Mouse (Mus musculus) neutrophil, adult 5-6 weeks (primary cell): Measurements from ENCODE around the gene Mindy4. TPM values are rescaled to one million over a fixed set of nuclear protein-coding genes. Genes with fewer than 3 reads are reported as not detected.
"Not testable (repeated sequence)": the region's sequence is repeated elsewhere in the genome, so short reads cannot be mapped to it uniquely, and the experiment has no call there.

ENCODE experiments used
- ATAC-seq: fragments of 151-379, 151-347 bp; 2 replicates; pipeline ENCODE4 v1.8.0; 2017; ENCODE audit warnings: mild to moderate bottlenecking, moderate TSS enrichment; ENCODE audit not compliant: insufficient number of reproducible peaks, poor library complexity, low FRiP score, severe bottlenecking; ENCODE audit errors: extremely low read depth
- total RNA-seq: library from RNA; stranded (forward); fragments of 200-1000 nt; gene quantifications from 2 replicates; pipeline ENCODE4 v1.2.3, GENCODE M21; 2017

Gene Mindy4
- not detected in 2 replicates for total RNA-seq

GRCm38 (mm10) chr6:55202913-55203910 lies at the start of gene Mindy4:
Gene Mindy4 (plus strand): TSS chr6:55203383.
- no peak for ATAC-seq

- no peak for ATAC-seq
Observed at GRCm38 (mm10) chr6:55159256-55159655, 43.9 kb upstream of the Mindy4 start.

DNA sequence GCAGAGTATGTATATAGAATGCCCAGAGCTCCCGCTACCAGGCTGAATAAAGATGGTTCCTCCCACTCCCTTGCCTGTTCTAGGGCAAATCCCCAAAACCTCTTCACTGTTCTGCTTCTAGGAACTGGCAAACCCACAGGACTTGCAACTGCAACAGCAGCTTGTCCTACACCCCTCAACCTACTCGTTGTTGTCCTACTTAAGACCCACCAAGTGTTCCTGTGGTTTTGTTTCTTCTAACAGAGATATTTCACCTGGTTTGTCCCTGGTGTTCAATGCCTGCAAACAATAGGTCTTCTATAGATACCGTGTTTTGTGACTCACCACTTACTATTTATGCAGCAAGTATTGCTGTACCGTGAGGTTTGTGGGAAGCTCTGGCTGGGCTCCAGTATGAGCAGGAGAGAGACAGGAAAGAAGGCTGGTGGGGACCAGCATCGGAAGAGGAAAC lies 41.8 kb upstream of the Mindy4 start:
- no peak for ATAC-seq

- no peak for ATAC-seq
Observed at GRCm38 (mm10) chr6:55163046-55163584, 40.1 kb upstream of the Mindy4 start.

- ATAC-seq = peak; percentile 57; the same call in 1 of the 2 replicates
Observed at GRCm38 (mm10) chr6:55166777-55167463, 36.3 kb upstream of the Mindy4 start.

DNA sequence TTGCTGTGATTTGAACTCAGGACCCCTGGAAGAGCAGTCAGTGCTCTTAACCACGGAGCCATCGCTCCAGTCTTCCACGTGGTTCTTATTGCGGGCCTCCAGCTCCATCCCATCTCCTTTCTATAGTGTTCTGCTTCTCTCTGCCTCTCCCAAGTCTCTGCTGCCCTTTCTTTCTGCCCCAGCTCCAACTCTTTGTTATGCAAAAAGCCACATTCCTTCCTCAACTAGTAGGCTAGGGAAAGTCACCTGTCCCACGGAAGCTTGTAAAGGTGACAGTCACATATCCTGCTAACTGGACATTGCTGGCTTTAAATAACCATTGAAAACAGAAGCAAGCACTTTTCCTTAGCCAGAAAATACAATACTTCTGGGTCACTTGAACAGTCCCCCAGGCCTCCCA lies 33.4 kb upstream of the Mindy4 start:
- ATAC-seq = no peak

- no peak for ATAC-seq
Observed at GRCm38 (mm10) chr6:55171638-55172037, 31.5 kb upstream of the Mindy4 start.

DNA sequence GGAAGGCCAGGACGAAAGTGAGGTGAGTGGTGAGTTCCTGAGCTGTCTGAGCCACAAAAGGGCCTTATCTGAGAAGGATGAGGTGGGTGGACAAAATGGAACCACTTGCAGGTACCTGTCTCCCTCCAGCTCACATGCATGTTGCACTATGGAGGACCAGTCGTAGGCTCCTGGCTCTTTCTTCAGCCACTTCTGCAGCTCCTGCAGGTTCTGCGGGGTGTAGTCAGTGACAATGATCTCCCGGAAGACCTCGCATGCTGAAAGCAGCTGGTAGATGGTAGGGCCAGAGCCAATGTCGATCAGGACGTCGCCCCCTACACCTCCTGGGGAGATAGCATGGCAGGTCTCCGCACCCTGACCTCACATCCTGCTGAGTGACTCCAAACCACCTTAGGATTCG lies 30.0 kb upstream of the Mindy4 start:
- ATAC-seq = no peak

DNA sequence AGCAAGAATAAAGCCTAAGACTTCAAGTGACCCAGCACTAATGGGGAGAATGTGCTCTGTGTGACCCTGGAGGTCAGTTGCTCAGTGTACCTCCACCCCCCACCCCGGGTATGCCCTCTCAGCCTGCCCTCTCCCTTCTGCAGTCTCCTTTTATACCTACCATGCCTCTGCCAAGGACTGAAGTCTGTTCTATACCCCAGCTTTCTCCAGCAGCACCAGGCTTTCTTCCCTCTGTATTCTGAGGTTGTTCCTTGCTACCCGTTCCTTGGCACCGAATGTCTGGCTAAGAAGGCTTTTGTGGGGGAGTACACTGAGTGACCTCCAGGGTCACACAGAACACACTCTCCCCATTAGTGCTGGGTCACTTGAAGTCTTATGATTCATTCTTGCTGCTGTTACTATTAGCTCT lies 29.2 kb upstream of the Mindy4 start:
- no peak for ATAC-seq

GRCm38 (mm10) chr6:55174741-55175181 lies 28.4 kb upstream of the Mindy4 start, which contains the start of gene Inmt:
Gene Inmt (minus strand): TSS chr6:55175043.
- no peak for ATAC-seq

DNA sequence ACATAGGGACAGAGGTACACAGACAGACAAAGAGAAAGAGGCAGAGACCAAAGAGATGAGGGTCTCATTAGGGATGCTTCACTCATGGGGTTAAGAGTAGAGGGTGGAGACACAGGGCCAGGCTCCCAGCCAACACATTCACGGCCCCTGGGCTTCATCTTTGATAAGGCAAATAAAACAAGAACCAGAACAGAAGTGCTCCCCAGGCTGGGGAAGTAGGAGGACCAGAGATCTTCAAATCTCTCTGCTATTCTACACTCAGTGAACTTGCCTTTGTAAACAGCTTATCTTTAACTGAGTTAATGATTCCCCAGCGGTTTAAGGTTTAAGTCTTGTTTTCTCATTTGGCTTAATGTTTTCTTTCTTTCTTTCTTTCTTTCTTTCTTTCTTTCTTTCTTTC lies 27.7 kb upstream of the Mindy4 start:
- ATAC-seq = no peak

GRCm38 (mm10) chr6:55175892-55176291 lies 27.3 kb upstream of the Mindy4 start:
- no peak for ATAC-seq

GRCm38 (mm10) chr6:55177060-55177732 lies 26.0 kb upstream of the Mindy4 start:
- no peak for ATAC-seq

DNA sequence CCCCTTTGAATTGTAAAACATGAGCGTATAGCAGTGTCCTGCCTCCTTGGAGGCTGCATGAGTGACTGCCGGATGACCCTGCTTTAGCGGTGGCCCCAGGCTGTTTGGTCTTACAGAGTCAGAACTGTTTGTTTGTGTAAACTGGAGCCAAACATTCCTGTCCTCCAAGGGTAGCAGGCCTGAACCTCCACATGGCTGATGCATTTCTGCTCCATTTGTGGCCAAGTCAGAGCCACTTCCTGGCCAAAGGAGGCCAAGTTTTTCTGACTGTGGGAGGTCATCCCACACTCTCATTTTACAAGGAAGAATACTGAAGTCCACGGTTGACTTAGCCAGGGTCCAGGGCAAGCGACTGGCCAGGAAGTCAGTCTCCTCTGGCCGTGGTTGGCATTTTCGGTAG lies 23.6 kb upstream of the Mindy4 start:
- no peak for ATAC-seq

GRCm38 (mm10) chr6:55182655-55183430 lies 20.3 kb upstream of the Mindy4 start:
- ATAC-seq = no peak

GRCm38 (mm10) chr6:55187827-55188226 lies 15.4 kb upstream of the Mindy4 start:
- ATAC-seq = not testable (repeated sequence)

GRCm38 (mm10) chr6:55189406-55189805 lies 13.8 kb upstream of the Mindy4 start:
- ATAC-seq = no peak

DNA sequence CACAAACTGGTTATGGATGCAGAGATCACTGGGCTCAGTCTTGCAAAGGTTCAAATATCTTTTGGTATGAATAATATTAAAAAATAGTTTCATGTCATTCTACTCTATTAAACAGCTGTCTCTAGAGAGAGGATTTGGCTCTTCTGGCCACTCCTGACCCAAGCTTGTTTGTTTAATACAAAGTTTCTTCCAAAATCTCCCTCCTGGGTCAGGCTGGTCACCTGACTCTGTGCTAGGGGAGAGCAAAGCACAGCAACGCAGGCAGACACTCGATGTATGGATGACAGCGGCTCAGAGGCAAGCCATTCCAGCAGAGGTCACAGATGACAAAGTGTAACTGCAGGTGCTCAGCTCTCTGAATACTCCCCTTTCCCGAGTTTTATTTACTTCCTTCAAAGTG lies 11.6 kb upstream of the Mindy4 start:
- ATAC-seq = no peak
